Mouse (Mus musculus) hindbrain, embryonic 16.5 days (tissue): Measurements from ENCODE around the gene Hist1h2br. TPM values are rescaled to one million over a fixed set of nuclear protein-coding genes. Genes with fewer than 3 reads are reported as not detected.
"Not testable (repeated sequence)": the region's sequence is repeated elsewhere in the genome, so short reads cannot be mapped to it uniquely, and the experiment has no call there.

Source experiments
- ATAC-seq: fragments of 200-750 bp; cut with Nextera tagmentation; 2 replicates; pipeline ENCODE4 v1.8.0; 2017; ENCODE audit warnings: moderate TSS enrichment, moderate library complexity
- H3K27ac ChIP-seq: fragments of 300-500 bp; sonication (generic); 2 replicates; pipeline ENCODE4 v1.5.1; 2014; ENCODE audit warnings: low read depth, mild to moderate bottlenecking, control low read depth, low read length, moderate library complexity
- H3K27me3 ChIP-seq: fragments of 300-500 bp; sonication (generic); replicated peaks from 2 replicates; pipeline ENCODE4 v1.6.1; 2014; ENCODE audit warnings: low read length; ENCODE audit not compliant: control insufficient read depth, insufficient read depth
- H3K36me3 ChIP-seq: fragments of 300-500 bp; sonication (generic); 2 replicates; pipeline ENCODE4 v1.6.1; 2014; ENCODE audit warnings: mild to moderate bottlenecking, low read length, moderate library complexity, mixed read lengths; ENCODE audit not compliant: control insufficient read depth, insufficient read depth
- H3K4me1 ChIP-seq: fragments of 300-500 bp; sonication (generic); 2 replicates; pipeline ENCODE4 v1.6.1; 2014; ENCODE audit warnings: low read depth, low read length; ENCODE audit not compliant: control insufficient read depth, insufficient read depth
- H3K4me2 ChIP-seq: fragments of 300-500 bp; sonication (generic); 2 replicates; pipeline ENCODE4 v1.6.1; 2014; ENCODE audit warnings: mild to moderate bottlenecking, low read length, control low read depth, moderate library complexity
- H3K4me3 ChIP-seq: fragments of 300-500 bp; sonication (generic); 2 replicates; pipeline ENCODE4 v1.5.1; 2014; ENCODE audit warnings: mild to moderate bottlenecking, low read length, control low read depth, moderate library complexity
- H3K9ac ChIP-seq: fragments of 300-500 bp; sonication (generic); 2 replicates; pipeline ENCODE4 v1.6.1; 2014; ENCODE audit warnings: low read depth, mild to moderate bottlenecking, control low read depth, low read length, moderate library complexity
- H3K9me3 ChIP-seq: fragments of 300-500 bp; sonication (generic); 2 replicates; pipeline ENCODE4 v1.6.1; 2014; ENCODE audit warnings: mild to moderate bottlenecking, low read length, moderate library complexity; ENCODE audit not compliant: control insufficient read depth
- WGBS: fragments of 180-500 bp; shearing (Covaris S2); extraction: QIAGEN DNeasy Blood & Tissue Kit; methylation state at CpG from one replicate; pipeline ENCODE4 v1.1.7; 2014; 5-methylcytosine and 5-hydroxymethylcytosine counted together
- polyA plus RNA-seq: library from polyadenylated mRNA; unstranded; fragments of >200 nt; fragmentation: Nextera tagmentation; extraction: Ambion mirVana; gene quantifications from 2 replicates; pipeline ENCODE4 v1.2.1, GENCODE M21; 2015

Hist1h2br gene
- polyA plus RNA-seq = 3.8 and 4.2 TPM in 2 replicates

DNA sequence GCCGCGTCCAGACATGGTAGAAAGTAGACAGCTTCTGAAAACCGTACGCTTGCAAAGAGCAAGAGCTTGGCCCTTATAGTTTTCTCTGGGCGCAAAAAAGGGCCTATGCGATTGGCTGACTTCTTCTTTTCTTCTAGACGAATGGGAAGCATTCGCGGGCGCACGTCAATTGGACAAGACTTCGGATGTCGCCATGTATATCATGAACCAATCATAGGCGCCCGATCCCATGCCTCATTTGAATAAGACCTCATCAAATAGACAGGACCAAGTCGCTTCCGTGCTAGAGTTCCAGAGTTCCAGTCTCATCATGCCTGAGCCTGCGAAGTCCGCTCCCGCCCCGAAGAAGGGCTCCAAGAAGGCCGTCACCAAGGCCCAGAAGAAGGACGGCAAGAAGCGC lies at the start of gene Hist1h2br, which contains the start of gene Hist1h2ap:
Gene Hist1h2br, plus strand, starts transcription at position 283 of the 400 bp plus-strand sequence.
Gene Hist1h2ap, minus strand, starts transcription at position 47 of the 400 bp plus-strand sequence.
- not testable (repeated sequence) for H3K4me3 ChIP-seq, H3K27me3 ChIP-seq, H3K36me3 ChIP-seq, H3K4me1 ChIP-seq, H3K9me3 ChIP-seq, H3K27ac ChIP-seq, H3K4me2 ChIP-seq, H3K9ac ChIP-seq
- peak; percentile 98 for ATAC-seq
- no CpG with 5 or more reads among the region's 24 CpGs for WGBS

- no peak overlapping the region for H3K27ac ChIP-seq
- no peak overlapping the region for H3K4me3 ChIP-seq
- WGBS = 18% methylated on average over 6 of the region's 6 CpGs
- H3K9me3 ChIP-seq = no peaks in the 10 kb centered on the region
- no peaks in the 10 kb centered on the region for H3K36me3 ChIP-seq
- no peak overlapping the region; the same call in 1 of the 2 replicates for H3K9ac ChIP-seq
- ATAC-seq = no peak
- peak overlapping the region; percentile 56 for H3K4me2 ChIP-seq
- H3K27me3 ChIP-seq = 0 out of 2 replicates have a peak, but pooled peaks cover 2% of the 10 kb centered on the region
- H3K4me1 ChIP-seq = peaks cover 30% of the 10 kb centered on the region
Observed at GRCm38 (mm10) chr13:21784311-21784710, 49.2 kb upstream of the Hist1h2br start.

GRCm38 (mm10) chr13:21786189-21786898 lies 47.2 kb upstream of the Hist1h2br start:
- peak overlapping the region; percentile 72; the same call in 1 of the 2 replicates for H3K27ac ChIP-seq
- no peaks in the 10 kb centered on the region for H3K9me3 ChIP-seq
- WGBS = 4% methylated on average over 8 of the region's 8 CpGs
- H3K4me2 ChIP-seq = peak overlapping the region; percentile 67
- no peaks in the 10 kb centered on the region for H3K36me3 ChIP-seq
- no peak for ATAC-seq
- H3K27me3 ChIP-seq = no peaks in the 10 kb centered on the region
- H3K4me3 ChIP-seq = peak overlapping the region; percentile 42
- H3K4me1 ChIP-seq = peaks cover 23% of the 10 kb centered on the region
- H3K9ac ChIP-seq = peak overlapping the region; percentile 51; the same call in 1 of the 2 replicates

DNA sequence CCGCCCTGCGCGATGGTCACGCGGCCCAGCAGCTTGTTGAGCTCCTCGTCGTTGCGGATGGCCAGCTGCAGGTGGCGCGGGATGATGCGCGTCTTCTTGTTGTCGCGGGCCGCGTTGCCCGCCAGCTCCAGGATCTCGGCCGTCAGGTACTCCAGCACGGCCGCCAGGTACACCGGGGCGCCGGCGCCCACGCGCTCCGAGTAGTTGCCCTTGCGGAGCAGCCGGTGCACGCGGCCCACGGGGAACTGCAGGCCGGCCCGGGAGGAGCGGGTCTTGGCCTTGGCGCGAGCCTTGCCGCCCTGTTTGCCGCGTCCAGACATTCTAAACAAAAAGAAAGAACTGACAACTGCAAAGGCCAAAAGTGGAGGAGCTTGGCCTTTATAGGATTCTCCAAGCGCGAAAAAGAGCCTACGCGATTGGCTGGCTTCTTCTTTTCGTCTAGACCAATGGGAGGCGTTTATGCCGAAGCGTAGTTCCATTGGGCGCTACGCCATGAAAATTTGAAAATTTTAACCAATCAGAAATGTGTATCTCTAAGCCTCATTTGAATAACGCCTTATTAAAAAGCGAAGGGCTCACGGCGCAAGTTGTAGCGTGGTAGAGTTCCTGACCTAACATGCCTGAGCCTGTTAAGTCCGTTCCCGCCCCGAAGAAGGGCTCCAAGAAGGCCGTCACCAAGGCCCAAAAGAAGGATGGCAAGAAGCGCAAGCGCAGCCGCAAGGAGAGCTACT lies 46.5 kb upstream of the Hist1h2br start, which contains the start of the genes Hist1h2an and Hist1h2bp:
Gene Hist1h2an, minus strand, starts transcription at position 320 of the 731 bp plus-strand sequence.
Gene Hist1h2bp, plus strand, starts transcription at position 563 of the 731 bp plus-strand sequence.
- peaks cover 23% of the 10 kb centered on the region for H3K4me1 ChIP-seq
- H3K36me3 ChIP-seq, H3K27me3 ChIP-seq, H3K9me3 ChIP-seq: not testable (repeated sequence)
- peak; percentile 97 for ATAC-seq
- H3K27ac ChIP-seq = peak within 1 kb of the TSS; percentile 77
- H3K4me2 ChIP-seq = peak within 1 kb of the TSS; percentile 67
- peak within 1 kb of the TSS; percentile 51; the same call in 1 of the 2 replicates for H3K9ac ChIP-seq
- WGBS = under 1% methylated on average over 35 of the region's 63 CpGs
- H3K4me3 ChIP-seq = peak within 1 kb of the TSS; percentile 42

DNA sequence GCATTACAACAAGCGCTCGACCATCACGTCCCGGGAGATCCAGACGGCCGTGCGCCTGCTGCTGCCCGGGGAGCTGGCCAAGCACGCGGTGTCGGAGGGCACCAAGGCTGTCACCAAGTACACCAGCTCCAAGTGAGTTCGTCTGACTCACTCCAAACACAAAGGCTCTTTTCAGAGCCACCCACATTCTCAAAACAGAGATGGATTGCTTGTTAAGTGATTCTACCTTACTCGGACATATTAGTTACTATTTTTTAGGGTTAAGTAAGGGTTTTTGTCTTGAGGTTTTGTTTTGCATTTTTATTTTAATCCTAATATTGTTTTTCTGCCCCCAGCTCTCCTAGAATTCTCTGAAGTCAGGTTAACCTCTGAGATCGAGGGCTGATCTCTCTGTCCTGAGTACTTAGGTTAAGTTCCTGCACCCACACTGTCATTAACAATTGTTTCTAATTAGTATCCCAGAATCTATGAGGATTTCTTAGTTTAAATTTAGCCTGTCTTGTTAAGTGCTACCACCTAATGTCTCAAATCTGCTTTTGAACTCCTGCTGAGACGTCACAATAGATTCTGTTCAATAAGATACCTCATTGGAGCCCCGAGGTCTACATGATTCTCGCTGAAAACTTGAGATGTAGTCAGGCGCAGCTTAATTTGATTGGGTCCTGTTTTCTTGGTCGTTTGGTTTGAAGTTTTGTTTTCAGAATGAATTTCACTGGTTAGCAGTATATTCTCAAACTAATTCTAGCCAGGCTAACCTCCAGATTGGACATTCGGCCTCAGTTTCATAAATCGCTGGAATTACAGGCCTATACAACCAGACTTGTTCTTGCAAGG lies 45.6 kb upstream of the Hist1h2br start:
- H3K27ac ChIP-seq = no peak overlapping the region
- H3K4me3 ChIP-seq = no peak overlapping the region; the same call in 1 of the 2 replicates
- peak overlapping the region; percentile 63 for H3K4me2 ChIP-seq
- H3K27me3 ChIP-seq = no peaks in the 10 kb centered on the region
- no peak overlapping the region for H3K9ac ChIP-seq
- WGBS = 16% methylated on average over 14 of the region's 21 CpGs
- peak; percentile 10 for ATAC-seq
- H3K36me3 ChIP-seq = no peaks in the 10 kb centered on the region
- H3K4me1 ChIP-seq = peaks cover 17% of the 10 kb centered on the region
- no peaks in the 10 kb centered on the region for H3K9me3 ChIP-seq

DNA sequence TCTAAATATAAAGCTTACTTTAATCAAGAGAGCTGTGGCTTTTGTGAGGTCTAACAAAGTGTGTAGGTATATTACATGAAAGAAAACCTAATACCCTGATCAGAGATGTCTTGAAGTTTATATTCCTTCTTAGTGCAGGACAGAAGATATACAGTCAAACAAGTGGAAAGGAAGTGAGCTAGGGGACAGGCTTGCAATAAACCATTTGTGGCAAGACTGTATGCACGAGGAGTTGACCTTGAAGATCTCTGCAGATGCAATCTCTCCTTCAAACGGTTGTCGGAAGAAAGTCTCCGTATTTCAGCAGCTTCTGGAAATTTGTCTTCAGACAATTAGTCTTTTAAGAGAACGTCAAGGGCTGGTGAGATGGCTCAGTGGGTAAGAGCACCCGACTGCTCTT lies 43.6 kb upstream of the Hist1h2br start:
- Histone ChIP-seq H3K4me1 (peaks cover 10% of the 10 kb centered on the region), H3K27ac (no peak overlapping the region), H3K4me3 (no peak overlapping the region), H3K9ac (no peak overlapping the region), H3K27me3 (no peaks in the 10 kb centered on the region), H3K4me2 (no peak overlapping the region), H3K36me3 (no peaks in the 10 kb centered on the region), H3K9me3 (no peaks in the 10 kb centered on the region)
- ATAC-seq = no peak
- WGBS = 60% methylated on average over 6 of the region's 6 CpGs

DNA sequence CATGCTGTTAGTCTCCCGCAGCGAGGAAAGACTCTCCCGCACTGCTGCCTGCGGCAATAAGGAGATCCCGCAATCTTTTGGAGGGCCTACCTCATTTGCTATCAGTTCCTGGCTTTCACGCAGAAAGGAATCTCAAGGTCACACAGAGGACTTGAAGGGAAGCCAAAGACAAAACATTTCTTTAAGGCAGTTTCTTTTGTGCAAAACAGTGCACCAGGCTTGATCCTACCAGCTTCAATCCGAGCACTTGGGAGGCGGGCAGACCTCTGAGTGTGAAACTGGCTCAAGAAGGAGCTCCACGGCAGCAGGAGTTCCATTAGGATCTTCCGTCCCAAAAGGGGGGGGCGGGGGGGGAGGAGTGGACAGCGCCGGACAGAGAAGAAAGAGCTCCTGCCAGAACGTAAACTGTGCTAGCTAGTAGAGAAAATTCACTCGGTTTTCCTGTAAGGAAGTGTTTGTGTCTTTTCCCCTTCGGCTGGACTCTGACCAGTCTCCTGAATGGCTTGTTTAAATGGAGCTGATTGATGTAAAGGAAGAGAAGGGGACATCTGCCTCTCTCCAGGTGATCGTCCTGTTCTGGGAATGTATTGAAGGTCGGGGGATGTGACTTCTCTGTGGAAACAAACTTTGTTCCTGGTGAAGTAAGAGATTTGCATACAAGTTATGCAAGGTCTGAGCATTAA lies 42.8 kb upstream of the Hist1h2br start:
- no peak overlapping the region for H3K27ac ChIP-seq
- ATAC-seq = no peak
- H3K9ac ChIP-seq = 0 out of 2 replicates have a peak overlapping the region, but pooled peaks have one; percentile 28
- peak overlapping the region; percentile 19; the same call in 1 of the 2 replicates for H3K4me3 ChIP-seq
- H3K36me3 ChIP-seq = no peaks in the 10 kb centered on the region
- peaks cover 10% of the 10 kb centered on the region for H3K4me1 ChIP-seq
- 5% methylated on average over 17 of the region's 18 CpGs for WGBS
- H3K27me3 ChIP-seq = no peaks in the 10 kb centered on the region
- H3K4me2 ChIP-seq = peak overlapping the region; percentile 50
- no peaks in the 10 kb centered on the region for H3K9me3 ChIP-seq

DNA sequence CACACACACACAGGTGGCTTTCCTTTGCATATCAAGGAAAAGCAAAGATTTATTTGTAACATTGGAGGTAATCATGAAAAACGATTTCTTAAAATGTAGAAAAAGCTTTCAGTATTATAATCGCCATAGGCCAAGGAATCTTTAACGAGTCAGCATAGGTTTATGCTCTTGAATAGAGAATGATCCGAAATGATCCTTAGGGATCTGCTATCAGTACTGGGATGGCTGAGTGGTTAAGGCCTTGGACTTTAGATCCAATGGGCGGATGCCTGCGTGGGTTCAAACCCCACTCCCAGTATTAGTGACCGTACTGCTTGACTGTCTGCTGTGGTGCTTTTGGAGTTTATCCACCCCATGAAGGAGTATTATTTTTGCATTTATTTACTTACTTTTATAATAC lies 38.0 kb upstream of the Hist1h2br start:
- Histone ChIP-seq H3K4me2 (no peak overlapping the region), H3K27me3 (no peaks in the 10 kb centered on the region), H3K4me1 (peaks cover 4% of the 10 kb centered on the region), H3K36me3 (no peaks in the 10 kb centered on the region), H3K27ac (no peak overlapping the region), H3K9me3 (no peaks in the 10 kb centered on the region), H3K4me3 (no peak overlapping the region), H3K9ac (no peak overlapping the region)
- WGBS = 91% methylated on average over 7 of the region's 7 CpGs
- no peak for ATAC-seq
